Mouse (Mus musculus) cerebellum, adult (tissue): ENCODE data around the gene Rgs16.
A peak's percentile ranks its signal among the peaks of the same experiment; 100 is the strongest.

Source experiments
- ATAC-seq: cut with Nextera tagmentation; 2 replicates; pipeline ENCODE4 v1.9.2; 2017; ENCODE audit warnings: mild to moderate bottlenecking, moderate library complexity, mixed read lengths; ENCODE audit not compliant: insufficient number of reproducible peaks, low FRiP score, low TSS enrichment

The Rgs16 gene

DNA sequence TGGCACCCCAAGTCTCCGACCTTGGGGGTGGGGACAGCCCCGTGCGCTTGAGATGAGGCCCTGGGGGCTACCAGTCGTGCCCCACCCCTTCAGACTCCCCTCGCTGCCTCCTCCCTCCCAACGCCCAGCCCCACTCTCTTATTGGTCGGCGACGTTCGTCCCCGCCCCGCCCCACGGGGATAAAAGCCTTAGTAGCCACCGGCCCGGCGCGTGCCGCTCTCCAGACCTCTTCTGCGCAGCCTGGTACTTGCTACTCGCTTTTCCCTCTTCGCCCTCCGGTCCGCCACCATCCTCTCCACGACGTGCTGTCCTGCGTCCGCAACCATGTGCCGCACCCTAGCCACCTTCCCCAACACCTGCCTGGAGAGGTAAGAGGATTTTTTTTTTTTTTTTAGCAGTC lies at the start of gene Rgs16:
Gene Rgs16 (plus strand): TSS at position 205 of the 400 bp plus-strand sequence.
- ATAC-seq = peak; percentile 92

DNA sequence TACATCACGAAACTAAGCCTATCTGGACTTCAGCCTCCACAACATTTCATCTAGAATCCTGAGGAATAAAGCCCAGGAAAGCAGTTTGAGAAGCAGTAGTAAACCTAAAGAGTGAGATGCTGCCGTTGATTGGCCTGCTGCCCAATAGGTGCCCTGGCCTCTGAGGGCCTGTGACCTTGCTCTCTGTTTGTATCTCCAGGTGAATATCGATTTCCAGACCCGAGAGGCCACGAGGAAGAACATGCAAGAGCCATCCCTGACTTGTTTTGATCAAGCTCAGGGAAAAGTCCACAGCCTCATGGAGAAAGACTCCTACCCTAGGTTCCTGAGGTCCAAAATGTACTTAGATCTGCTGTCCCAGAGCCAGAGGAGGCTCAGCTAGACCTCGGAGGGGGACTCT lies 47.6 kb upstream of the Rgs16 start:
- no peak for ATAC-seq

- ATAC-seq = no peak
These were observed 45.6 kb upstream of the Rgs16 start for GRCm38 (mm10) chr1:153694372-153695120.

DNA sequence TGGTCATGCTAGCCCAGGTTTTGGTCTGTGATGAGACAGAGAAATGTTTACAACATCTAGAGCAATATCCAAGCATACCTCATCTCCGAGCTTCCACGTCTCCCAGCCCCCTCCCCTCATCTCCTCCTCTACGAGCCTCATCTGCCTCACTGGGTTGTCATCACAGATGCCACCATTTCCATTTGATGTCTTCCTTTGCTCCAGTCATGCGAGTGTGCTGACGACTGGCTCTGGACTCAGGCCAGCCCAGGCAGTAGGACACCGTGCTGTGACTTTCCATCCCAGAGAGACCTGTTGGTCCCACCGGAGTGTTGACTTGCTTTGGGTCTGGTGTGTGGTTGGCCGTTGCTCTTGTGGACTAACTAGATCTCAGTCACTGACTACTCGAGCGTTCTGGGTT lies 44.8 kb upstream of the Rgs16 start:
- no peak for ATAC-seq

- ATAC-seq = no peak
These were observed 44.1 kb upstream of the Rgs16 start for GRCm38 (mm10) chr1:153696093-153696492.

DNA sequence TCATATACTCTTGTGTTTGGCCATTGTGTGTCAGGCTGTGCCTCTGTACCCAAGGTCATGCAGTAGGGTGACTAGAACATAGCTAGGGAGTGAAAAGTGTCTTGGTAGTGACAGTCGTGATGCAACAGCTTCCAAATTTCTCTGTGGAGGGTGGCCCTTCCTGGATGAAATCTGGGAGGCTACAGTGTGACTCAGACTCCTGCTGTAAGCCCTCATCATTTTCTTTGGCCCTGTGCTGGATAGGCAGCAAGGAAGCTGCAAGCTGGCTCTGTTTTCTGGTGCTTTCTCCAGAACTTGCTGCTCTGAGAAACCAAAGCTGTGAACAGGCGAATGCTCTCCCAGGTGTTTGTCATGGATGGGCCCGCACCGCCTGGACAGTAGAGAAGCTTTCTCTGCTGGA lies 43.6 kb upstream of the Rgs16 start:
- no peak for ATAC-seq

DNA sequence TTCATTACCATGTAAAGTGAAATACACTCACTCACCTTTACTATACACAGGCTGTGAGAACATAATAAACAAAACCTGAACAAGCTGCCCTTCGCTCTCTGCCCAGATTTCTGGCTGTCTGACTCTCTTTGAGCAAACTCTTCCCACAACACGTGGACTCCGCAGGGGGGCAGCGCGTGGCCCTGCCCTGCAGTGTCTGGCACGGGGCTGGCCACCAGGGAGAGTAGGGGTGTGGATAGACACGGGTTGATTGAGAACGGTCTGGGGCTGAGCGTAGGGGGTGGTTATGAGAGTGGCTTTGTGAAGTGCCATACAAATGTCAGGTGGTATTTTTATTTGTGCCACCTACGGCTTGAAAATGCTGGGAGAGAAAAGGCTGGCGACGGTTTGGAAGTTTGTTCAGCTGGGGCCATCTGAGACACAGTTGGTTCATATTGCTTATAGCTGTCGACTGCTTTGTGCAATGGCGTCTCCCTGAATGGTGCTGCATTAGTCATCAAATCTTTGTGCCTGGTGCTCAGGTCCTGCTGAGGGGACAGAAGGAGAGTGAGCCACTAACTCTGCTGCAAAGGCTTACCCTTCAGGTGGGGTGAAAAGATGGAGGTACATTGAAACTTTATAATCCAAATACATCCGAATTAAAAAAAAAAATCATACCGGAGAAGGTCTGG lies 42.4 kb upstream of the Rgs16 start:
- ATAC-seq = peak; percentile 46

DNA sequence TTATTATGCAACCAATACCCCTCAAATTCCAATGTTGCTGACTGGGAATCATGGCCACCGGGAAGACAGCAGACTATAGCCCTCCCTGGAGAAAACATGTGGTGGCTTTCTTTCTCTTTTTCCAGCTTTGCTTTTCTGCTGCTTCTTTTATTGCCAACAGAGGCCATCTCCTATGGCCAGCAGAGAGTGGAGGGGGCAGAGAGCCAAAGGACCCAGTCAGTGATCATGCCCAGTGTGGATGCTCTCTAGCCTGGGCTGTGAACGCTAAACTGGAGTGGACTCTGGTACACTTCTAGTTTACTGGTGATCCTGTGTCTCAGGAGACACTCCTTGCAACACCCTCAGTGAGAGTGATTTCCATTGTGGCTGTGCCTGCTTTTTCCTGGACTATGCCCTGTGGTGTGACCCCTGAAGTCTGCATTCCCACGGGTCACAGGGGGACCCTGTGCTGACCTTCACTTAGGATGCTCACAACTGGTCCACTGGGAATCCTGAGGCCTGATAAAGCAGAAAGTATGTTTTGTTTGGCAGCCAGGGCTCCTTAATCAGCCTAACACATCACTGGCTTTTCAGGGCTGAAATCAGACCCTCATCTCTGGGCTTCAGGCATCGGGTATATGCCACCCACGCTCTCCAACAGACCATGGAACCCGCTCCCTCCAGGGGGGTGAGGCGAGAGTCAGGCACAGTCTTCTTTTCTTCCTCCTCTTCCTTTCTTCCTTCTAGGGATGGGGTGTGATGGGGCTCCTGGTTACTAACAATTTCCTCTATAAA lies 41.7 kb upstream of the Rgs16 start:
- no peak for ATAC-seq

GRCm38 (mm10) chr1:153700448-153701063 lies 39.6 kb upstream of the Rgs16 start:
- no peak for ATAC-seq

DNA sequence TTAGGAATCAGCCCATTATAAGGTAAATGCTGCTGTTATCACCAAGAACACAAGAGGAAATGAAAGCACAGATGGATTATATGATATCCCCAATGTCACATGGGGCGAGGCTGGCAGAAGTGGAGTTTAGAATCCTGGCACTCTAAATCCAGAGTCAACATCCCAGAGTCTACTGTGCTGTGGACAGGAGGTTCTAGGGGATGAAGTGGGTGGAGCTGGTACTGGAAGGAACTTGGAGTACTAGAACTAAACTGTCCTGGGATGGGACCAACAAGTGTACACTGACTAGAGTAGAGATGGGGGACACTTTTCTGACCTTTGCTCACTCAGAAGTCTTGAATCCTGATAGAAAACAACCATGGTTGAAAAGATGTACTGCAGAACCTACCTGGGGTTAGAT lies 38.7 kb upstream of the Rgs16 start:
- ATAC-seq = no peak

- no peak for ATAC-seq
These were observed 37.8 kb upstream of the Rgs16 start for GRCm38 (mm10) chr1:153702166-153702852.

- no peak for ATAC-seq
These were observed 37.2 kb upstream of the Rgs16 start for GRCm38 (mm10) chr1:153702853-153703410.

DNA sequence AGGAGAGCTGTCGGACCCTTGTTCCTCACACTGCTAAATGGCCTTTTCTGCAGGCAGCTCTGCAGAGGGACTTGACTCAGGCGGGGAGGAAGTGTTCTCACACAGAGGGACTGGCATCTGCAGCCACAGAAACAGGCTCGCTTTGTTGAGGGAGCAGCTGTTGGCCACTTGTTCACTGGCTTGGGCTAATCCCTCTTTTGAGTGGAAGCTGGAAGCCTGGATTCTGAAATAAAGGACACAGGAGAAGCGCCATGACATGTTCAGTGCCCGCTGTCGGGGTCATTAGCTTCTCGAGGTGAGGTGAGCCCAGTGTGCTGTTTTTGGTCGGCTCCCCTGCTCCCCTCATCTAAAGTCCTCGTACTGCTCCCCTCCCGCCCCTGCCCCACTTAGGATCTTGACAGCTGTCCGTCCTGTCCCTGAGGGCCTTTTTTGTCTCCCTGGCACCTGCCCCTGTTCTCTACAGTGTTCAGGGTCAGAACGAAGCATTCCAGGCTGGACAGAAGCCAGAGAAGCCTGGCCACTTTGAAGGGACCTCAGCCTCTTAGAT lies 36.6 kb upstream of the Rgs16 start:
- ATAC-seq = no peak

DNA sequence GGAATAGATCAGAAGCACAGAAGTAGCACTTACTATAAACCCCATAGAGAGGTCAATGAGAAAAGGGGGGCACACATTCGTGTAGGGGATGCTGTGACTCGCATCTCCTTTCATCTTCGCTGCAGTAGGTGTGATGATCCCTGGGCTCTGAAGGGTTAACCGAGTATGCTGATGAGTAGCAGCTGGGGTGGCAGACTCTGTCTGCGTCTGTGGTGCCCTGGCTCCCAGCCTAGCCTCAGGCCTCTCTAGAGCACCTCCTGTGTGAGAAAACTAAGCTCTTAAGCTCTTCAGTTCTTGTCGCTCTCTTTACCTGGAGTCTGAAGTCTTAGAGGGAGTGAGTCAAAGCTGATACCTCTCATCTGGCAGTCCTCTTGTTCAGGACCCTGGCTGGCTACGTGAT lies 36.0 kb upstream of the Rgs16 start:
- ATAC-seq = no peak

DNA sequence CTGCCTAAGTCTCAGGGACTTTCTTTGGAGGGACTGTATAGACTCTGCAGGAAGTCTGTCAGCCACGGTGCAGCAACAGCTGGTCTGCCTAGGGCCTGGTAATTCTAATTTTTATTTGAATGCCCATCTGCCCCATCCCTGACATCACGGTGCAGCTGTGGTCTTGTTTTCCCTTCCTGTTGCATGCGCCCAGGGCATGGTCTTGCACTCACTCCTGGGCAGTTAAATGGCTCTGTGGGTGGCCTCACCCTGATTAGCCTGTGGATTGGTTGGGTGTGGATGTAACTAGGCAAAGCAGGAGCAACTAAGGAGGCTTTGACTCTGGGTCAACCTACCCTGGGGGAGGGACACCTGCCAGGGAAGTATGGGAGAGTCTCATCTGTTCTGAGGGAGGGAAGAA lies 35.2 kb upstream of the Rgs16 start:
- ATAC-seq = no peak

DNA sequence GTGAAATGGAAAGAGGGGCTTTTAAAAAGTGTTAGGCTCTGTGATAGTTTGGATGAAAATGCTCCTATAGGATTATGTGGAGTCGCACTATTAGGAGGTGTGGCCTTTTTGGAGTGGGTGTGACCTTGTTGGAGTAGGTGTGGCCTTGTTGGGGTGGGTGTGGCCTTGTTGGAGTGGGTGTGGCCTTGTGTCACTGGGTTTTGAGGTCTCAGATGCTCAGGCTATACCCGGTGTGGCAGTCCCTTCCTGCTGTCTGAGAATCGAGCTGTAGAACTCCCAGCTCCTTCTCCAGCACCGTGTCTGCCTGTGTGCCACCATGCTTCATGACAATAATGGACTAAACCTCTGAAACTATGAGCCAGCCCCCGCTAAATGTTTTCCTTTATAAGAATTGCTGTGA lies 31.5 kb upstream of the Rgs16 start:
- no peak for ATAC-seq

- ATAC-seq = no peak
These were observed 30.7 kb upstream of the Rgs16 start for GRCm38 (mm10) chr1:153709451-153709850.

GRCm38 (mm10) chr1:153711544-153712262 lies 28.4 kb upstream of the Rgs16 start:
- no peak for ATAC-seq

- ATAC-seq = no peak
These were observed 27.5 kb upstream of the Rgs16 start for GRCm38 (mm10) chr1:153712633-153713032.
